Mouse (Mus musculus): ENCODE results near the gene Mthfs. TPM values are rescaled to one million over a fixed set of nuclear protein-coding genes. Genes with fewer than 3 reads are reported as not detected.

Gene Mthfs
- polyA plus RNA-seq, 1 experiment from 2014 or later: 26.0 TPM

DNA sequence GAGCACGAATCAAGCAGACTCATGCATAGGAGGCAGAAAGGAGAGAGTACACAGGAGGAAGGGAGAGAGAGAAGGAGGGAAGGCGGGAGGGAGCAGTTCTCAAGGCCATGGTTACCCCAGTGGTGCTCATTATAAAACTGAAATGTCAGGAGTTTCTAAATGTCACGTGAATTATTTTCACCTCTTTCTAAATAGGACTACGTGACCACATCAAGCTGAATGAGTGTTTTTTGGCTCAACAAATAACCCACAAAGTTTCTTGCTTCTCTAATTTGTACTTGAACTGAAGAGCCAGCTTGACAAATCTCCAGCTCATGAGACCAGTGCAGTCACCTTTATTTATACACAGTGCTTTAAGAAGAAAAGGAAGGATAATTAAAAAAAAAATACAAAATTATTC is 56.6 kb downstream of the Mthfs start:
- Histone ChIP-seq H3K9me3 (ENCODE audit: control insufficient read depth, low read length) (no peaks in the 10 kb centered on the region), H3K27ac (ENCODE audit: low read depth) (no peak overlapping the region), H3K36me3 (ENCODE audit: control insufficient read depth, insufficient read depth, low read length) (no peaks in the 10 kb centered on the region), H3K9ac (ENCODE audit: low read length) (no peak overlapping the region), H3K27me3 (replicated peaks; ENCODE audit: control insufficient read depth, insufficient read depth, low read length) (no peaks in the 10 kb centered on the region), H3K4me3 (ENCODE audit: low read depth, low read length) (no peak overlapping the region), H3K4me2 (ENCODE audit: low read length) (no peak overlapping the region), H3K4me1 (replicated peaks; ENCODE audit: control insufficient read depth, insufficient read depth, low read length) (no peaks in the 10 kb centered on the region)
- no peak for ATAC-seq (replicated peaks; ENCODE audit: low FRiP score, low TSS enrichment, low read depth)
- 74% methylated on average over 4 of the region's 4 CpGs for WGBS
- DNase-seq (ENCODE audit: low spot score): no peak

DNA sequence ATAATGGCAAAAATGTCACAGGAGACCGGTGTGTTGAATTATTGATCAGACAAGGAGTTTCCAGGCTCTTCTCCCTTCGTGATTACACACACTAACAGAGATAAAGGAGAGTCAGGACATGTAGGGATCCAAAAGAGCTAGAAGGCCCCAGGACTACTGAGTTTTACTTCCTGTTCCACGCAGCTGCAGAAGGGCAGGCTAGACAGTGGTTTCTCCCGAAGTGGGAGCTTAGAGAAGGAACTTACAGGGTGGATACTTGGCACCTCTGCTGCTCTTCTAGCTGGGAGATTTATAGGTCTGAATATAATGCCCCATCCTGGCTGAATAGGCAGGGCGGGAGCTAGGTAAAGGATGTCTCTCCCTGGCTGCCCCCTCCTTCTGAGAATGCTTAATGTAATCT is 57.1 kb downstream of the Mthfs start:
- Histone ChIP-seq H3K4me2 (ENCODE audit: low read length) (no peak overlapping the region), H3K9me3 (ENCODE audit: control insufficient read depth, low read length) (no peaks in the 10 kb centered on the region), H3K27me3 (replicated peaks; ENCODE audit: control insufficient read depth, insufficient read depth, low read length) (no peaks in the 10 kb centered on the region), H3K4me3 (ENCODE audit: low read depth, low read length) (no peak overlapping the region), H3K27ac (ENCODE audit: low read depth) (no peak overlapping the region), H3K36me3 (ENCODE audit: control insufficient read depth, insufficient read depth, low read length) (no peaks in the 10 kb centered on the region), H3K4me1 (replicated peaks; ENCODE audit: control insufficient read depth, insufficient read depth, low read length) (no peaks in the 10 kb centered on the region), H3K9ac (ENCODE audit: low read length) (no peak overlapping the region)
- DNase-seq (ENCODE audit: low spot score) (no peak), ATAC-seq (replicated peaks; ENCODE audit: low FRiP score, low TSS enrichment, low read depth) (no peak)
- WGBS: 75% methylated on average over 5 of the region's 5 CpGs

DNA sequence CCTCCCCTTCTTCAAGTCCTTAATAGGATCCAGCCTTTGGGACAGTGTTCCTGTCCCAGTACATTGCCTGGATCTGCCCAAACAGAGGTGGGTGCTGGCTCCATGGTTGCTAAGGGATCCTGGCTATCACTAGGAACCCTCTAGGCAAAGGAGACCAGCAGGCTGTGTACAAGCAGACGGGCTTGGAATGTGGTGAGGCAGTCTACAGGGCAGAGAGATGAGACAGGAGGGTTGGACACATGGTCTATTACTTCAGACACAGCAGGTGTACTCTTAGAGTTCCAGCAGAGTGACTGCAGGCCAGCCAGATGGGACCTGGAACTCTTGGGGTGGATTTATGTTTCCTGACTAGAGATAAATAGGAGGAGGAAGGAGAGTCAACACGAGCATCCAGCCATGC is 59.9 kb downstream of the Mthfs start:
- no peaks in the 10 kb centered on the region for H3K4me1 ChIP-seq (replicated peaks; ENCODE audit: control insufficient read depth, insufficient read depth, low read length)
- no peaks in the 10 kb centered on the region for H3K36me3 ChIP-seq (ENCODE audit: control insufficient read depth, insufficient read depth, low read length)
- no peak overlapping the region for H3K4me2 ChIP-seq (ENCODE audit: low read length)
- 70% methylated on average over 2 of the region's 2 CpGs for WGBS
- H3K9me3 ChIP-seq (ENCODE audit: control insufficient read depth, low read length): no peaks in the 10 kb centered on the region
- no peak overlapping the region for H3K4me3 ChIP-seq (ENCODE audit: low read depth, low read length)
- no peak for DNase-seq (ENCODE audit: low spot score)
- no peak overlapping the region for H3K9ac ChIP-seq (ENCODE audit: low read length)
- no peaks in the 10 kb centered on the region for H3K27me3 ChIP-seq (replicated peaks; ENCODE audit: control insufficient read depth, insufficient read depth, low read length)
- H3K27ac ChIP-seq (ENCODE audit: low read depth): no peak overlapping the region
- no peak for ATAC-seq (replicated peaks; ENCODE audit: low FRiP score, low TSS enrichment, low read depth)

DNA sequence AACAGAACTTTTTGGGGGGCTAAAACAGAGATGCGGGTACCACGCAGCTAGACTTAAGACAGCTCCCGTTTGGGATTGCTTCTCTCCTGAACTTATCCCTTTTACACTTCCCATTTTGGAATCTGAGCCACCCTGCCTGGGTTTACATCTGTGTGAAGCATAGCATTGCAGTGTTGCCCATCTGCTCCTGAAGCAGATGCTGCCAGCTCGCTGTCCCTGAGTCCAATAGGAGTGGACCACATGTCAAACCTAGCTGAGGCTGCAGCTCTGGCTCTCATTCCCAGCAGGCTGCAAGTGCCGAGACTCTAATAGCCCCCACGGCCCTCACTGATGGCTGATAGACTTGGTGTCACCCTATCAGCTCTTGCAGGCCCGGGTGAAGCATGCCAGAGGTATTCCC is 63.3 kb downstream of the Mthfs start:
- H3K27ac ChIP-seq (ENCODE audit: low read depth): no peak overlapping the region
- H3K9me3 ChIP-seq (ENCODE audit: control insufficient read depth, low read length): no peaks in the 10 kb centered on the region
- 72% methylated on average over 7 of the region's 7 CpGs for WGBS
- no peaks in the 10 kb centered on the region for H3K27me3 ChIP-seq (replicated peaks; ENCODE audit: control insufficient read depth, insufficient read depth, low read length)
- DNase-seq (ENCODE audit: low spot score): no peak
- H3K9ac ChIP-seq (ENCODE audit: low read length): no peak overlapping the region
- H3K36me3 ChIP-seq (ENCODE audit: control insufficient read depth, insufficient read depth, low read length): no peaks in the 10 kb centered on the region
- no peak overlapping the region for H3K4me3 ChIP-seq (ENCODE audit: low read depth, low read length)
- no peak for ATAC-seq (replicated peaks; ENCODE audit: low FRiP score, low TSS enrichment, low read depth)
- H3K4me1 ChIP-seq (replicated peaks; ENCODE audit: control insufficient read depth, insufficient read depth, low read length): no peaks in the 10 kb centered on the region
- no peak overlapping the region for H3K4me2 ChIP-seq (ENCODE audit: low read length)

DNA sequence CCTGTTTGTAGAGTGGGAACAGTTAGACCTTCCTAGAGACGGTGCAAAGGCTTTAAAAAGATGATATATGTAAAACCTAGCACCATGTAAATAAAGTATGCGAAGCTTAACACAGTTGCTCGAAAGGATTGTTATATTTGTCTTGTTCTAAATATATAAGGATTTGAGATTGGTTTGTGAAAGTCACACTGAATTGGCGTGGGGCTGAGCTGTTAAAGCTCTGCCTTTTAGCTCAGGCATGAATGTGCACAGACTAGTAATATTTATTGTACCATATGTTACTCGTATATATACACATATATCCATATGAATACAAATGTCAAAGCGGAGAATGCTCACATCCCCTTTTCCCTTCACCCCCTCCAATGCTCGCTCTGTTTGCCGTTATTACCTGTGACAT is 67.7 kb downstream of the Mthfs start:
- H3K9ac ChIP-seq (ENCODE audit: low read length): no peak overlapping the region
- H3K4me2 ChIP-seq (ENCODE audit: low read length): no peak overlapping the region
- H3K27me3 ChIP-seq (replicated peaks; ENCODE audit: control insufficient read depth, insufficient read depth, low read length): no peaks in the 10 kb centered on the region
- H3K4me3 ChIP-seq (ENCODE audit: low read depth, low read length): no peak overlapping the region
- WGBS: 62% methylated on average over 8 of the region's 8 CpGs
- ATAC-seq (replicated peaks; ENCODE audit: low FRiP score, low TSS enrichment, low read depth): no peak
- H3K36me3 ChIP-seq (ENCODE audit: control insufficient read depth, insufficient read depth, low read length): no peaks in the 10 kb centered on the region
- no peaks in the 10 kb centered on the region for H3K4me1 ChIP-seq (replicated peaks; ENCODE audit: control insufficient read depth, insufficient read depth, low read length)
- no peak overlapping the region for H3K27ac ChIP-seq (ENCODE audit: low read depth)
- no peaks in the 10 kb centered on the region for H3K9me3 ChIP-seq (ENCODE audit: control insufficient read depth, low read length)
- no peak for DNase-seq (ENCODE audit: low spot score)

DNA sequence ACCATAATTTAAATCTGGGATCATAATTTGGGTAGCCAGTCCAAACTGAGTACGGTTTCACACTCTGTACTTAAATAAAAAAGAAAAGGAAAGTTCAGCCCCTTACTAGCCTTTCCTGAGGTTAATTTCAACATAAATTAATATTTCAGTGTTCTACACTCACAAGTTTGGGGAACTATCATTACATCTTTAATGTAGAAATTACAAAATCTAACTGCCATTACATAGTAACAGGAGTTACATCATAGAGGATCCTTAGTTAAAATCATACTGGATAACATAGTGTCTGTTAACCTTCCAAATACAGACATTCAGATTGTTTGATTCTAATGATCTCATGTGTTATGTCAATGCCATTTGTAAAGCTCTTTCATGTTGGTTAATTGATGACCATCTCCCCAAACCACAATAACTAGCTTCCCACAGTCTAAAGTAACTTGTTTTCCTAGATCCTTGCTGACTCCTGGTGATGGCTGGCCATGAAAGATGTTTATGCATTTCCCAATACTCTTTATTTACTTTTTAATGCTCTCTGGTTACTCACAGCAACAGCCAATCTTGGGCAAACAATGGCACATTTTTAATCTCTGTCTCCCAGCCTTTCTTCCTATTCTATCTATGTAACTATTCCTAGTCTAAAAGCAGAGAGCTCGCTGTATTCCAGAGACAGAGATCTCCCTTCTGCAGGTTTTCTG is 72.0 kb downstream of the Mthfs start:
- DNase-seq (ENCODE audit: low spot score): no peak
- ATAC-seq (replicated peaks; ENCODE audit: low FRiP score, low TSS enrichment, low read depth): no peak
- Histone ChIP-seq H3K4me2 (ENCODE audit: low read length) (no peak overlapping the region), H3K4me3 (ENCODE audit: low read depth, low read length) (no peak overlapping the region), H3K27me3 (replicated peaks; ENCODE audit: control insufficient read depth, insufficient read depth, low read length) (no peaks in the 10 kb centered on the region), H3K9me3 (ENCODE audit: control insufficient read depth, low read length) (no peaks in the 10 kb centered on the region), H3K27ac (ENCODE audit: low read depth) (no peak overlapping the region), H3K4me1 (replicated peaks; ENCODE audit: control insufficient read depth, insufficient read depth, low read length) (no peaks in the 10 kb centered on the region), H3K9ac (ENCODE audit: low read length) (no peak overlapping the region), H3K36me3 (ENCODE audit: control insufficient read depth, insufficient read depth, low read length) (no peaks in the 10 kb centered on the region)
- 87% methylated on average over 2 of the region's 2 CpGs for WGBS

DNA sequence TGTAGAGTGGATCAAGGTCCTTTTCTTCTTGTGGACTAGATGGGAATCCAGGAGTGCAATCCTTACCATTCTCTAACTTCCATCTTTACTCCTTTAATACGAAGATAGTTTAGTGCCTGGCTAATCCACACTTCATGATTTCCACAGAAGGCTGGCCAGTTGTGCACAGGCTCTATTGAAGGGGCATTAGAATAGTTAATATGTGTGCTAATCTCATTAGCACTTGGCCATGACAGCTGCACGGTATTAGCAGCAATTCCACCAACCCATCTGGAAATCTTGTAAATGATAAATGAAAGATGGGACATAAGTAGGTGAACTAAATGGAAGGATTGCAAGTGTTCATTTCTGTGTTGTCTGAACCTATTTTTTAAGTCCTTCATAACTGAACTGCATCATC is 77.6 kb downstream of the Mthfs start:
- no peaks in the 10 kb centered on the region for H3K4me1 ChIP-seq (replicated peaks; ENCODE audit: control insufficient read depth, insufficient read depth, low read length)
- 78% methylated on average over 2 of the region's 2 CpGs for WGBS

DNA sequence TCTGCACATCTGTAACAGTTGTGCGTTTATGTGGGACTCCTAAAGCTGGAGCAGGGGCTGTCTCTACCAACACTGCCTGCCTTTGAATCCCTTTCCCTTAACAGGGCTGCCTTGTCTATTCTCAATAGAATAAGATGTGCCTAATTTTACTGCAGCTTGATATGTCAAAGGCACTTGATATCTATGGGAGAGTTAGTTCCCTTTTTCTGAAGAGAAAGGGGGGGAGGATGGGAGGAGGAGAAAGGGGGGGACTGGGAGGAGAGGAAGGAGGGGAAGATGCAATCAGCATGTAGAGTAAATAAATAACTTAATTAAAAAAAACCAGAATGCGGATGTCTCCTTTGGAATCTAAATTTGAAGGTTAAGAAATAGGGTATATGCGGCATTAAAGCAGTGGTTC is 82.9 kb downstream of the Mthfs start:
- H3K27me3 ChIP-seq (replicated peaks; ENCODE audit: control insufficient read depth, insufficient read depth, low read length): no peaks in the 10 kb centered on the region
- DNase-seq (ENCODE audit: low spot score): no peak
- no peak for ATAC-seq (replicated peaks; ENCODE audit: low FRiP score, low TSS enrichment, low read depth)
- H3K9me3 ChIP-seq (ENCODE audit: control insufficient read depth, low read length): no peaks in the 10 kb centered on the region
- no peak overlapping the region for H3K9ac ChIP-seq (ENCODE audit: low read length)
- H3K4me3 ChIP-seq (ENCODE audit: low read depth, low read length): no peak overlapping the region
- H3K4me1 ChIP-seq (replicated peaks; ENCODE audit: control insufficient read depth, insufficient read depth, low read length): no peaks in the 10 kb centered on the region
- H3K27ac ChIP-seq (ENCODE audit: low read depth): no peak overlapping the region
- 63% methylated on average over 3 of the region's 3 CpGs for WGBS
- H3K4me2 ChIP-seq (ENCODE audit: low read length): no peak overlapping the region
- no peaks in the 10 kb centered on the region for H3K36me3 ChIP-seq (ENCODE audit: control insufficient read depth, insufficient read depth, low read length)

More for the DNA sequence above, 77.6 kb downstream of the Mthfs start:
- Histone ChIP-seq H3K4me3 (ENCODE audit: low read depth, low read length) (no peak overlapping the region), H3K27me3 (replicated peaks; ENCODE audit: control insufficient read depth, insufficient read depth, low read length) (no peaks in the 10 kb centered on the region), H3K36me3 (ENCODE audit: control insufficient read depth, insufficient read depth, low read length) (no peaks in the 10 kb centered on the region), H3K27ac (ENCODE audit: low read depth) (no peak overlapping the region), H3K9me3 (ENCODE audit: control insufficient read depth, low read length) (no peaks in the 10 kb centered on the region), H3K4me2 (ENCODE audit: low read length) (no peak overlapping the region), H3K9ac (ENCODE audit: low read length) (no peak overlapping the region)
- no peak for DNase-seq (ENCODE audit: low spot score)
- ATAC-seq (replicated peaks; ENCODE audit: low FRiP score, low TSS enrichment, low read depth): no peak

DNA sequence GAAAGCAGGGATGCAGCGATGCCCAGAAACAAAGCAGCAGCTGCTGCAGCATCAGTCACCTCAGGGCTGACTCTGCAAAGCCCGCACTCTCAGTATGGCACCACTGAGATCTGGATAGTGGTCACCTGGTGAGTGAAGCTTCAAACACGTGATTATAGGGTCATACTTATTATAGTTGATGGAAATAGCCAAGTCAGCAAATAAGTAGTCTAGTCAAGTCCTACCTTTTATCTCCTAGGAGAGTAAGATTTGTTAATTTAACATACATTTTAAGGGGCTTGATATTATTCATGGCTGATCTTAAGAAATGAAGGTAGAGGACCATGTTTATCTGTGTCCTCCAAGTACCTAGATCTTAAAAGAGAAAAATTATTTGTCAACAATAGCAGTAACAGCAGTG is 83.6 kb downstream of the Mthfs start:
- no peaks in the 10 kb centered on the region for H3K36me3 ChIP-seq (ENCODE audit: control insufficient read depth, insufficient read depth, low read length)
- ATAC-seq (replicated peaks; ENCODE audit: low FRiP score, low TSS enrichment, low read depth) (no peak), DNase-seq (ENCODE audit: low spot score) (no peak)
- H3K27me3 ChIP-seq (replicated peaks; ENCODE audit: control insufficient read depth, insufficient read depth, low read length): no peaks in the 10 kb centered on the region
- no peak overlapping the region for H3K9ac ChIP-seq (ENCODE audit: low read length)
- H3K4me3 ChIP-seq (ENCODE audit: low read depth, low read length): no peak overlapping the region
- no peaks in the 10 kb centered on the region for H3K4me1 ChIP-seq (replicated peaks; ENCODE audit: control insufficient read depth, insufficient read depth, low read length)
- 46% methylated on average over 3 of the region's 3 CpGs for WGBS
- no peak overlapping the region for H3K4me2 ChIP-seq (ENCODE audit: low read length)
- H3K27ac ChIP-seq (ENCODE audit: low read depth): no peak overlapping the region
- no peaks in the 10 kb centered on the region for H3K9me3 ChIP-seq (ENCODE audit: control insufficient read depth, low read length)
